8 mouse cellular contexts compared by ENCODE assay signal in the genomic region with DNA sequence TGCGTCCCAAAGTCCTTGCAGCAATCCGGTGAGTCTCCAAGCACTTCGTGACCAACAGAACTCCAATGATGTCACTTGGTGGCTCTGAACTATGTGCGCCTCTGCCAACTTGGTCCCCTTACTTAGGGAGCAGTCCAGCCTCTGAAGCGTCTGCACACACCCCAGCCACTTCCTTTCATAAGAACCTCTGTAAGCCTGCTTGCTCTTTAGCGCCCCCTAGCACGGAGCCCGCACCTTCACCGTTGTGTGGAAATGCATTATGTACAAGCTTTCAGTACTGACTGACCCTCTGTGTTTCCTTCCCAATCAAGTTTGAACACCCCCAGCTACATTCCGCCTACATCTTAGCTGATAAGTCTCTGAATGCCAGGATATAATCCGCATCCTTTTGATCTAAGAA.
DNase-seq lines count a peak whose midpoint lies in the region; TF ChIP-seq lines count a peak whose summit lies in the region.

No protein-coding gene starts in this region.

- no peaks in the 10 kb centered on the region for H3K27me3 ChIP-seq in spleen, adult 2 months (ENCODE audit: control insufficient read depth, insufficient read depth, low read length)

- 78% methylated on average over 11 of the region's 11 CpGs for WGBS in spleen, adult 2 months

- no peak overlapping the region for H3K27ac ChIP-seq in spleen, adult 2 months (ENCODE audit: insufficient read depth, low read length)

- TF ChIP-seq POLR2A in spleen, adult 2 months (IDR thresholded peaks at IDR 0.05; ENCODE audit: low read depth, low read length) = no peak

- intact Hi-C loops in left cerebral cortex, postnatal 14 days (cut with DNase I) = no loop called here

- no peak overlapping the region for H3K4me3 ChIP-seq in spleen, adult 2 months (ENCODE audit: extremely low read depth, insufficient read depth, insufficient read length)

- DNase-seq in gastrocnemius, adult 18-20 months (ENCODE audit: low spot score) = peak; percentile 13
- no peak for DNase-seq in gastrocnemius, postnatal 25 days
- peak; percentile 54 to 55 for DNase-seq in B cell, adult 2 months
- DNase-seq in brain, adult 2 months (ENCODE audit: low read depth, low spot score) = peak; percentile 55
- peak; percentile 65 for DNase-seq in liver
- peak; percentile 7 to 20 for DNase-seq in spleen, adult 2 months (ENCODE audit: low read depth in 1 of 2, low spot score in 2 of 2)
- DNase-seq in kidney, postnatal 10 days = no peak
- no peak for DNase-seq in left cerebral cortex, postnatal 14 days (ENCODE audit: low spot score in 2 of 2)

- H3K36me3 ChIP-seq in spleen, adult 2 months (ENCODE audit: control insufficient read depth, insufficient read depth, low read length) = no peaks in the 10 kb centered on the region

- H3K4me1 ChIP-seq in spleen, adult 2 months (ENCODE audit: control insufficient read depth, insufficient read depth, insufficient read length) = no peaks in the 10 kb centered on the region; the same call in 1 of the 2 replicates

- TF ChIP-seq CTCF in spleen, adult 2 months (IDR thresholded peaks at IDR 0.05; ENCODE audit: extremely low read depth, insufficient read depth, insufficient read length, insufficient replicate concordance) = peak; percentile 38; the same call in 1 of the 2 replicates

Comparison
In these comparisons a context has a peak if more than half of its experiments do, and no peak if none do; other contexts are left out.
1. DNase-seq: peak in gastrocnemius, adult 18-20 months (single experiment), B cell, adult 2 months (2 of 2), brain, adult 2 months (single experiment), liver (single experiment) and spleen, adult 2 months (2 of 2); none in gastrocnemius, postnatal 25 days (single experiment), kidney, postnatal 10 days (single experiment) and left cerebral cortex, postnatal 14 days (0 of 2).